25 mouse cellular contexts compared by ENCODE assay signal in genomic region chr15:9861825-9862224, GRCm38 (mm10).
DNase-seq lines count a peak whose midpoint lies in the region; ATAC-seq lines count a peak whose summit lies in the region.
"Had no signal": no experiment of that assay in that cellular context is flagged by ENCODE, and none has a peak within 500 bp of the region (broad histone marks: within the 10 kb centered on the region; RNA-seq: fewer than 3 reads in every experiment).

No protein-coding gene starts in this region.

- no peak for DNase-seq in kidney, postnatal 4 days
- DNase-seq in kidney, postnatal 10 days: peak; percentile 5
- DNase-seq in kidney, adult 9 months: no peak
- DNase-seq in splenic B cell, adult 2 months (ENCODE audit: low read depth, low spot score): peak; percentile 5
- no peak for DNase-seq in natural killer cell, adult 2 months (ENCODE audit: low spot score in 2 of 2)
- DNase-seq: adrenal gland, adult 2 months; adrenal gland, postnatal 14 days; cerebellum, adult 11 months; cerebellum, adult 2 months; cerebellum, adult 9-11 months; cerebellum, postnatal 25 days; embryo, embryonic 11 days; gastrocnemius, postnatal 10 days; gastrocnemius, postnatal 36 days; heart, adult 2 months; heart, postnatal 14 days; heart, postnatal 4 days had no signal

- 23% methylated on average over 3 of the region's 3 CpGs for WGBS in kidney, embryonic 15.5 days

- peak; percentile 70 for ATAC-seq in kidney, embryonic 15.5 days (replicated peaks; ENCODE audit: low FRiP score)
- ATAC-seq: CD4-positive, CD25-positive, alpha-beta regulatory T cell, adult 4 months; forebrain, embryonic 13.5 days; forebrain, embryonic 16.5 days had no signal

- H3K9ac ChIP-seq in kidney, embryonic 15.5 days: no peak overlapping the region
- H3K9ac ChIP-seq: forebrain, embryonic 13.5 days; heart, embryonic 13.5 days; hindbrain, embryonic 14.5 days had no signal

- no peaks in the 10 kb centered on the region for H3K36me3 ChIP-seq in kidney, embryonic 15.5 days
- H3K36me3 ChIP-seq in splenic B cell, adult 2 months (ENCODE audit: control insufficient read depth, insufficient read depth, low read length, poor library complexity, severe bottlenecking): no peaks in the 10 kb centered on the region
- H3K36me3 ChIP-seq: forebrain, embryonic 10.5 days; heart, embryonic 10.5 days; heart, embryonic 13.5 days had no signal

- H3K9me3 ChIP-seq in kidney, embryonic 15.5 days (replicated peaks): no peaks in the 10 kb centered on the region
- H3K9me3 ChIP-seq: forebrain, embryonic 10.5 days; forebrain, embryonic 13.5 days; heart, embryonic 10.5 days; heart, embryonic 13.5 days had no signal

- no peak overlapping the region for H3K27ac ChIP-seq in kidney, embryonic 15.5 days
- H3K27ac ChIP-seq: forebrain, embryonic 10.5 days; forebrain, embryonic 13.5 days; heart, adult 2 months; heart, embryonic 10.5 days; heart, embryonic 13.5 days; hindbrain, embryonic 14.5 days had no signal

- H3K4me3 ChIP-seq in kidney, embryonic 15.5 days (replicated peaks): no peak overlapping the region
- H3K4me3 ChIP-seq: forebrain, embryonic 10.5 days; forebrain, embryonic 13.5 days; heart, adult 2 months; heart, embryonic 10.5 days; heart, embryonic 13.5 days had no signal

- H3K4me1 ChIP-seq in kidney, embryonic 15.5 days: no peaks in the 10 kb centered on the region
- H3K4me1 ChIP-seq: forebrain, embryonic 10.5 days; forebrain, embryonic 13.5 days; heart, embryonic 10.5 days; heart, embryonic 13.5 days had no signal

- H3K27me3 ChIP-seq in kidney, embryonic 15.5 days: no peaks in the 10 kb centered on the region
- no peaks in the 10 kb centered on the region for H3K27me3 ChIP-seq in splenic B cell, adult 2 months (ENCODE audit: control insufficient read depth, insufficient read depth, low read length, poor library complexity, severe bottlenecking)
- H3K27me3 ChIP-seq: forebrain, embryonic 13.5 days; heart, embryonic 13.5 days had no signal

- no peak overlapping the region for H3K4me2 ChIP-seq in kidney, embryonic 15.5 days
- H3K4me2 ChIP-seq: forebrain, embryonic 13.5 days; heart, embryonic 13.5 days; hindbrain, embryonic 14.5 days had no signal

Comparison
In these comparisons a context has a peak if more than half of its experiments do, and no peak if none do; other contexts are left out.
1. DNase-seq: peak in kidney, postnatal 10 days (single experiment) and splenic B cell, adult 2 months (single experiment); none in kidney, postnatal 4 days (0 of 2), kidney, adult 9 months (single experiment) and natural killer cell, adult 2 months (0 of 2).